Mouse (Mus musculus): Measurements from ENCODE around the gene Gm38392. TPM values are rescaled to one million over a fixed set of nuclear protein-coding genes. Genes with fewer than 3 reads are reported as not detected.
A peak's percentile ranks its signal among the peaks of the same experiment; 100 is the strongest.

Gm38392 gene
- polyA plus RNA-seq, 2 experiments from 2014 or later, result not detected

DNA sequence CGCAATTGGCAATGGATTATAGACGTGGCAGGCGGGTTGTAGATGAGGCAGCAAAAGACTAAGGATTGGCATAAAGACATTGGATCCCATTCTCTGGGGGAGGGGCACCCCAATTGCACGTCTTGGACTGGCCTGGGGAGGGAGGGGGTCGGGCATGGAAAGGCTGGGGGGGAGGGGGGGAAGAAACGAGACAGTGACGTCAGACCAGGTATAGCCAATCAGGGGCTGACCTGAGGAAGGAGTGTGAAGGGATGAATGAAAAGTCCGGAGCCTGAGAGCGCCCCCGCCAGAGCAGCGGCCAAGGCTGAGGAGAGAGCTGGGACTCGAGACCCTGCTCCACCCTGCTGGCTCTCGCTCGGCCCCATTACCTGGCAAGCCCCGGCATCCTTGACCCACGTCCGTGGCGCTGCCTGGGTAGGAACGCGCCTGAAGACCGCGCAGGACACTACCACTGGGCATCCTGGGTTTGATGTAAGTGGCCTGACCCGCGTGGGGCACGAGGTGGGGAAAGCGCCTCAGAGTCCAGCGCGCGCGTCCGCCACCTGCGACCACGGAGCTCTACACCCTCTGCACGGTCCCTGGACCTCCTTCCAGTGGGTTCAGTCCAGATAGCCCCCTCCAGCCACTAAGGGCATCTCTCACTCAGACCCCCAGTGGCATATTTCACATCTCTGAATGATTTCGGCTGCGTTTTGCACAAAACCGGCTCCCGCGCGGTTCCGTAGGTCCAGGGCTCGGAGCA, 72.6 kb downstream of the Gm38392 start:
- ATAC-seq, result no peak

DNA sequence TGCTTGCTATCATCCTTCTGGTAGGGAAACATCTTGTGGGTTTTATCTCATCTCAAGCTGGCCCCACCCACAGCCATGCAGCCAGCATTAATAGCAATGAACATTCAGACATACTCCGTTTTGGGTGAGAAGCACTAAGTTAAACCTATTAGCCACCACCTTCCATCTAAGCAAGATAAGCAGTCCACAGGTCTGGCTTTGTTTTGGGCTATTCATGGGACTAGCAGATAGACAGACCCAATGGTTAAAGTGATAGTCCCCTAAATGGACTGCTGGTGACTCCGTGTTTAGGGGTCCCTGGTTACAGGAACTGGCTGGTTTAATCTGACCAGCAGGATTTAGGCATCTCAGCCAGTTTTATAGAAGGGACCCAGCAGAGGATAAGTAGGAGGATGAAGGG, 74.0 kb downstream of the Gm38392 start:
- no peak for ATAC-seq

DNA sequence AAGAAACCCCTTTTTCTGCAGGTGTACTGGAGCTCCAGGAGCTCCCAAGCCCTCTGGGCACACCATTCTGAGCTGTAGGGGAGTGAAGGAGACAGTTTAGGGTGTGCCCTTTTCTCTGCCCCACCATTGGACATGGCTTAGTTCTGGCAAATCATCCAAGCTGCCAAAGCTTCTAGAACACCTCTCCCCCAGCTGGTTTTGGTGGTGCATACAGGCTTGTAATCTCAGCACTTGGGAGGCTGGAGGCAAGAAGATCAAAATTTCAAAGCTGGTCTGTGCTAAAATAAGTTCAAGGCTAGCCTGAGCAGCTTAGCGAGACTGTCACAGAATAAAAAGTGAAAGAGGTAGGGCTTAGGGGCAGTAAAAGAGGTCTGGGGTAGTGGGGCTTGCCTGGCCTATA, 74.7 kb downstream of the Gm38392 start:
- no peak for ATAC-seq

DNA sequence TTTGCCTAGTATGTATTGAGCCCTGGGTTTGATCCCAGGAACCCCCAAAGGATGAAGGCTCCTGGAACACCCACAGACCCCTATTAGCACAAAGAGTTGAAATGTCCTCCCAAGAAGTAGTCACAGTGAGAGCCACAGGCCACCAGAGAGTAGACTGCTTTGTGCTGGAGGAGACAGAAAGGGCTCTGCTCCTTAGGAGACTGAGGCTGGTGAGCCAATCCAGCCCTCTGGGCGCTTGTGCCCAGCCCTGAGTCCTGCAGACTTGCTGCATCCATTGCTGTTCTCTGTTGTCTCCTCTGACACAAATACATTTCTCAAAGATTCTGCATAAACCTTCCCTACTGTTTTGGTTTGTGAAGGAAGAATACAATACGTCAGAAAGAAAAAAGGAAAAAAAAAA, 76.1 kb downstream of the Gm38392 start:
- ATAC-seq, result no peak

DNA sequence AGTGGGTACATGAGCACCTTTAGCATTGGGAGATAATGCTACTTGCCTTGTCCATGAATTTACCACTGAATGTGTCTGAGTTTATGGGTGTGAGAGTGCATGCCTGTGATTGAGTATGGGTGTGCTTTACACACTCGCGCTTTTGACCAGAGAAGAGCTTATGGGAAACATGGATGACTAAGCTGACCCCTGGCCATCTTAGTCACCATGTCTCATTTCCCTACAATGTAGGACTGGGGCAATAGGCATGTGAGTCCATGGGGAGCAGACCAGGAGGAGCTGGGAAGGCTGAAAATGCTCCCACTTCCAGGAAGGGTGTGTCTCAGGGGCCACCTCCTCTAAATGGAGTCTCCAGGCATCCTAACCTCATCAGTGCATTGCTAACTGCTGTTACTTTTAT, 76.9 kb downstream of the Gm38392 start:
- ATAC-seq, result no peak

DNA sequence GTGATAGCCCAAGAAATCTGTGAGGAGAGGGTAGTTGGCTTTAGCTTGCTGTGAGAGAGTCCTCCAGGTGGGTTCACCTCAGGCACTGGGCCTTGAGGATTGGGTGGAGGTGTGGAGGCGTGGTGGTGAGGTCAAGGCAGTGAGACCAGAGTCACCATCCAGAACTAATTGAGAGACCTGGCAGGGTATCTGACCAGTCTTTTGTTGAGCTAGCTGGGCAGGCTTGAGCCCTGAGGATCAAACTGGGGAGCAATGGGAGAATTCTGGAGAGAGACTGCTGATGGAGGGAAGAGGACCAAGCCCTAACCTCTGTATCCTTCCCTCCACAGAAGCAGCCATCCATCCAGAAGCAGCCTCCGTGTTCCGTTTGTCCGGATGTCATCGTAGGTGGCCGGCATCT, 77.7 kb downstream of the Gm38392 start:
- no peak for ATAC-seq

DNA sequence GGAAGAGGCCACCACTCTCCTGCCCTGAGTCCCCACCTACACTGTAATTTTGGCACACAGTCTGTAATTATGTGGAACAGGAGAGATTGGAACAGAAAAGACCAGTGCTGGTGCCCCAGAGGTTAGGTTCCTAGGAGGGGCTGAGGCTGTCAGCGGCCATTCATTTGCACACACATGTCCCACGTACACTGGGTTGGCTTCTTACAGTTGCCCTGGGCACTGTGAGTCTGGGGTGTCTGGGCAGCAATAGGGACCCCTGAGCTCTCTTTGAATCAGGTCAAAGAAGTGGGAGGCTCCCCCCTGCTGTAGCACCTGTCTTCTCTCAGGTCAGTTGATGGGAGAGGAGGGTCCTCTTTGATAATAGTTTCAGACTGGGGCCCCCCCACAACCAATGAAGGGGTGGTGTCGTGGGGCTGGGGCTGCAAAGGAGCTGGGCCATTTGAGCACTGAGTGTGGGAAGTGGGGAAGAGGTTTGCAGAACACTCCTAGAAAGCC, 78.7 kb downstream of the Gm38392 start:
- ATAC-seq, result no peak

DNA sequence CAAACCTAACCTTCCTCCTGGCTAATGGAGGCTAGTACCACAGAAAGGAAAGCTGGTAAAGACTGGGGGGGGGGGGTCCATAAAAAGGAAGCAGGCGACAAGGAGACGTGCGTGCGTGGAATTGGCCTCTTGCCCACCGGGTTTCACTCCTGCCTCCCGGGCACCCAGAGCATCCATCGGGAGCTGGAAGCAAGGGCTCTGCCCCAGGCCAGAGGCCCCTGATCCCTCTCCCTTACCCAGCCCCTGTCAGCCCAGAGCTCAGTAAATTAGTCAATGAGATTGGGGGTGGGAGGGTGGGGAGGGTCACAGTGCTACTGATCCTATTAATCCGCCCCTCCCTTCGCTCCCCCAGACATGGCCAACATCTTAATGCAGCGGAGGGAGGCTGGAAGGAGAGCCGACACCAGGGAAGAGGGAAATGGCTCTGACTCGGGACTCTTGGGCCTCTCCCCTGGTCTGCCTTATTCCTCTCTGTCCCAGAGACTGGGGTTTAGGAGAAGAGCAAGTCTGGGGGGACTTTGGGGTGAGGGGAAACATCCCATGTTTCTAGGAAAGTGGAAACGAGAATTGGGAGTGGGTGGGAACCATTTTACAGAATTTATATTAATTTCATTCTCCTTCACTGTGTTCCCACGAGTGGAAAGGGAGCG, 79.4 kb downstream of the Gm38392 start:
- no peak for ATAC-seq

DNA sequence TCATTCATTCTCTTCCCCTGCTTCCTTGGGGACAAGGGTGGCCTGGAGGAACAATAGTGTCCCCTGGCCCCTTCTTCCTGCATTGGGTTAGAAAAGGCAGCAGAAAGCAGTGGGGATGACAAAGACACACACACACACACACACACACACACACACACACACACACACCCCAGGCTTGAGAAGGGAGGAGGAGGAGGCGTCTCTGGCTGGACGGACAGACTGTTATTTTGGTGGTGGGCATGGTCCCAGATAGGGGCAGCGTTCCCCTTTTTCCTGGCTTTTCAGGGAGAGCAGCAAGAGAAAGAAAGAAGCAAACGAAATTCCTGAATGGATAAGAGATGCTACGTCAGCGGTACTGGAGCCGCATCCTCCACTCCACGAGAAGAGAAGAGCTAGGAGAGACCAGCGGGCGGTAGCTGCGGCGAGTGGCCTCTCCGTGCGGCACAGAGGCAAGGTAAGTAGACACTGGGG, 80.1 kb downstream of the Gm38392 start:
- no peak for ATAC-seq

DNA sequence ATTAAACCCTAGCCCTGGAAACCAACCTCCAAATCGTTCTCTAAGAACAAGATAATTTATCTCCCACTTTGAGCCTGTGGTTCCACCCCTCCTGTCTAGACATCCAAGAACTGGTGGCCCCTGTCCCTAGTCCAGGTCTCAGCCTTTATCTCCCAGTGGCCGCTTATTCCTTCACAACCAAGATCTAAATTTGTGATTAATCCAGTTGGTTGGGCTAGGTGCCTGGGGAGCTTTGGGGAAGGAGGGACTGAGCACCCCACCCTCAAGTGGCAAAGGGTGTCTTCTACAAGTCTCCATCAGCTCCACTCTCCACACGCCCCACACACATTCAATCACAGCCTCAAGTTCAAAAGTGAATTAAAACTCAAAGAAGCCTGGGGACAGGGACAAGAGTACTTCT, 80.5 kb downstream of the Gm38392 start:
- no peak for ATAC-seq

DNA sequence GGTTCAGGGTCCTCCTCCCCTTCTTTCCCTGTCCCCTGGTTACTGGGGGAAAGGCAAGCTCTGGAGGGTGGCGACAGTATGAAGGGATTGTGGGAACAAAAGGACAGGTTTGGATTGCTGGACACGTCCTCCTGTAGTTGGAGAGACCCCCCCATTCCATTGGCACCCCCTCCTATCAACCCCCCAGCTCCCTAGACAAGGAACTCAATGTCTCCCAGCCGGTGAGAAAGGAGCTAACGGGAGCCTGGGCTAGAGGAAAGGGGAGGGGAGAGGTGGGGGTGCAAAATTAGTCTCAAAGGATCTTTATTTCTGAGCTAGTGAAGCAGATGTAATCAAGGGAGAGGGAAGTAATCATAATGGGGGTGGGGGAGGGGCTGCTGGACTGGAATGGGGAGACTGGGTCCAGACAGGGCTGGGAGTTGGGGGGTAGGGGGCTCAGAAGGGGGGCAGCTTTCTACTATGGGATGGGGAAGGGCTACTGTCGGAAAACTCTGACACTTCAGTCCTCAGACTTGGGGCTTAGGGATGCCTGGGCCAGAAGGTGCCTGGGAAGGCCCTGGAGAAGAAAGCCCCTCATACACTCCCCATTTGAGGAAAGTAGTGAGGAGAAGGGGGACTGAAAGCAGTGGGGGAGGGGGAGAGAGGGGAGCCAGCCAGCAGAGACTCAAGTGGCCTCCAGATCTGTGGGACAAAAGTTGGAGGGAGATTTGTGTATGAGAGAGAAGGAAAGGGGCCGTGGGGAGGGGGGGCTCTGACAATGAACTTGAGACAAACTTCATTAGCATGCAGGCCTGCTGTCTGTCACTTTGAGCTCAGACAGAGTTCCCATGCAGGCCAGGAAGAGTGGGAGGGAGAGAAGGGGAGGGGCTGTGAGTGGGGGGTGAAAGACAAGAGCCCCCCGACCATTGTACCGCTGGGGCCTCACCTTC, 81.2 kb downstream of the Gm38392 start:
- no peak for ATAC-seq

DNA sequence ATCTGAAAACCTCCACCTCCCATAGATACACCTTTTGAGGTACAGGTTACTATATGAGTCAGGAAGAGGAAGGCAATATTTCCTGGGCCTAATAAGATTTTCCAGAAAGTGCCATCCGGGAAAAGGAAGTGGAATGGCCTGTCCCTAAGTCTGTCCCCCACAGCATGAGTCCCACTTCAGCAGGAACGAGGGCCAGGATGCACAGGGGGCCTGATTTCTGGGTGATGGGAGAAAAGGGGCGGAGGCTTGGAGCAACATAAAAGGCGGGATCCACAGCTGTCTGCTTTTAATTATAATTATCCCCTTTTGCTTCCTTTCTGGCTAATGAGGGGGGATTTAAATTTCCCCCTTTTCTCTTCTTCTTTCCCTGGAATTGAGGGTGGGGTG, 81.8 kb downstream of the Gm38392 start:
- no peak for ATAC-seq

DNA sequence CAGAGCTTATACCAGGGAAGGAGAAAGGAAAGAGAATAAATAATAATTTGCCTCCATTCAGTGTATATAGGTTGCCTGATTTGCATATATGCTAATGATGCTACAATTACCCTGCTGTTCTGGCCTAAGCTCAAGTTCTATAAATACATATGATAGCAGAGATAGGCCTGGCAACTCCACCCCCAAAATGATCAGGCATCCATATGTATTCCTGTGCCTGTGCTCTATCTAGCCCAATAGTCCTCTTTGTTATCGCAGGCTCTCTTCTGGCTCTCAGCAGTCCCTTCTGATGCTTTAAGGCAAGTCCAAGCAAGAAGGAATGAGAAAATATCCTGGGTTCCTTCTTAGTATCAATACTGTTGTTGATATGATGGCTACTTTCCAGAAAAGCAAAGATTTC, 82.3 kb downstream of the Gm38392 start:
- ATAC-seq, result no peak

DNA sequence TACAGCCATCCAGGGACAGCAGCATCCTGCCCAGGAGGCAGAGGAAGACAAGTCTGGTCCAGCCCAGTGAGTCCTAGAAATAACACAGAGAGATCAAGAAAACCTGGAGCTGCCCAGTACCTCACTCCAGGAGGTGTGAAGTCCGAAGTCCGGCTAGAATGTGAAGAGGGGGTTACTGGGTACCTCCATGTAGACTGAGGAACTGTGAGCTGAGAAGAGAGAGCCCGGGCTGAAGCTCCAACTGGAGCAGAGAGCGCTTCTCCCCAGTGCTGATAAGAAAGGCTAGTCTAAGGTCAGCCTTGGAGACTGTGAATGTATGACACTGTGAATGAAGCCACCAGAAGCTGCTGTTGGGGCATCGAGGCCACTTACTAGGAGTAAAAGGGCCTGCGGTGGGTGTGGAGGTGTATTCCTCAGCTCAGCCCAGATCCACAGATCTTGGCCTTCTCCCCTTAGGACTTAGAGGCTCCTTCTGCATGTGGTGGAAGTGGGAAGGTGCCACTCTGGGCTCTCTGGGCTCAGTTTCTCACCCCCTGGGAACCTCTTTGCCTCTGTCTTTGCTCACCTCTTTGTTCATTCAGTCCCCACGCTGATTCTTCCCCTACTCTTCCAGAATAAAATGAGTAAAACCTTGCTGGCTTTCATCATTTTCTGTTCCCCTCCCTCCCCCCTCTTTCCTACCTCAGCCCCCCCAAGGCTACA, 82.9 kb downstream of the Gm38392 start:
- no peak for ATAC-seq

DNA sequence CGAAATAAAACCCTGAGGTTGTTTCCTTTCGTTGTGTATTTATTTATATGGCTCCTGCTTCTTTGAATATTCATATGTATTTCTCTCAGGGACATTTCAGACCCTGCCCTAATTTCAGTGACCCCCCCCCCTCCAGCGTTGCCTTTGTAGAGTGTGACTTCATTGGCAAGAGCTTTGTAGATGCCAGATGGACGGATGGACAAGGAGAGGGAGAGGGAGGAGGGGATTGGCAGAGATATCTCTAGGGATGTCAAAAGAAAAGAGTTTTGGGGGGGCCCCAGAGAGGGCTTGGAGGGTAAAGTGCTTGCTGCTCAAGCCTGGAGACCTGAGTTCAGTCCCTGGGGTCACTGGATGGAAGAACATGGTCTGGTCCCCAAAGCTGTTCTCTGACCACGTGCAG, 83.6 kb downstream of the Gm38392 start:
- no peak for ATAC-seq

DNA sequence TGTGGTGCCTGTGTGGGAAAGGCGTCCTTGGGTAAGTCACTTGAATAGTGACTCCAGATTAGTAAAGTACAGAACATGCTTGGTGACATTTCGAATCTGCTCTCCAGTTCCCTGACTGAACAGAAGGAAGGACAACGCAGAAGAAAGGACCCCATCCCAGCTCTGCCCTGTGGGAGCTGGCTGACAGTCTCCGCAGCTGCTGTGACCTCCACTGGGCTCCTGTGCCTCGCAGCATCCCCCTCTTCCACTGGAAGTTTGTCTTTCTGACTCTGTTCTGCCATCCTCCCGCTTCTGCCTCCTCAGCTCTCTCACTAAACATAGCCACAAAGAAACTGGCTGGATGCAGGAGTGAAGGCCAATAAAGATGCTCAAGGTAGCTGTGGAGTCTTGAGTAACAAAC, 84.0 kb downstream of the Gm38392 start:
- ATAC-seq, result no peak

DNA sequence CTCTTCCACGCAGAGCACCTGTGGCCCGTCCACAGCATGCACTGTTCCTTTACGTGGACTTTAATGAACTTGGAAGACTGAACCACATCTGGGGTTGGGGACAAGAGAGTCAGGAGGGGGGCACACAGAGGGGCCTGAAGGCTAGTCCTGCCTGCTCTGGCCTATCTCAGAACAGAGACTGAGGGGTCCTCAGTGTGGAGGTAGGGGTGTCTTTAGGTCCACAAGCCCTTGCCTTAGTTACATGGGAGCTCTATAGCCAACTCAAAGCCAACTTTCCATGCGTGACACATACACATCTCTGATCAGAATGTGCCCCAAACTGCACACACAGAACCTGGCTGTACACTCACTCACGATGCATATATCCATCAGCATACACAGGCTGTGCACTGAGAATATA, 85.4 kb downstream of the Gm38392 start:
- no peak for ATAC-seq

DNA sequence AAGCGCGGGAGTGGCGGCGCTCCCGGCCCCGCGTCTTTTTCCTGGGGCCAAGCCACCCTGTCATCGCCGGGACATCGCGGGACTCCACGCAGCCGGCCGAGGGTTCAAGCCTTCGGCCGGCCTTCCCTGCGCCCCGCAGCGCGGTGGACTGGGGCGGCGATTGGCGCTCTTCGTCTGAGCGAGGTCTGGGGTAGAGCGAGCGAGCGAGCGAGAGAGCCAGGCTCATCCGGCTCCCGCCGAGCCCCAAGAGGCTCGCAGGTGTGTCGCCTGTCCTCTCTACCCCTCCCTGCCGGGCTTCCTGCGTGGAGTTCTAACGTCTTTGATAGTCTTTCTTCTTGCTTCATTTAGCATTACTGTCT, 86.1 kb downstream of the Gm38392 start:
- peak; percentile 69 for ATAC-seq

DNA sequence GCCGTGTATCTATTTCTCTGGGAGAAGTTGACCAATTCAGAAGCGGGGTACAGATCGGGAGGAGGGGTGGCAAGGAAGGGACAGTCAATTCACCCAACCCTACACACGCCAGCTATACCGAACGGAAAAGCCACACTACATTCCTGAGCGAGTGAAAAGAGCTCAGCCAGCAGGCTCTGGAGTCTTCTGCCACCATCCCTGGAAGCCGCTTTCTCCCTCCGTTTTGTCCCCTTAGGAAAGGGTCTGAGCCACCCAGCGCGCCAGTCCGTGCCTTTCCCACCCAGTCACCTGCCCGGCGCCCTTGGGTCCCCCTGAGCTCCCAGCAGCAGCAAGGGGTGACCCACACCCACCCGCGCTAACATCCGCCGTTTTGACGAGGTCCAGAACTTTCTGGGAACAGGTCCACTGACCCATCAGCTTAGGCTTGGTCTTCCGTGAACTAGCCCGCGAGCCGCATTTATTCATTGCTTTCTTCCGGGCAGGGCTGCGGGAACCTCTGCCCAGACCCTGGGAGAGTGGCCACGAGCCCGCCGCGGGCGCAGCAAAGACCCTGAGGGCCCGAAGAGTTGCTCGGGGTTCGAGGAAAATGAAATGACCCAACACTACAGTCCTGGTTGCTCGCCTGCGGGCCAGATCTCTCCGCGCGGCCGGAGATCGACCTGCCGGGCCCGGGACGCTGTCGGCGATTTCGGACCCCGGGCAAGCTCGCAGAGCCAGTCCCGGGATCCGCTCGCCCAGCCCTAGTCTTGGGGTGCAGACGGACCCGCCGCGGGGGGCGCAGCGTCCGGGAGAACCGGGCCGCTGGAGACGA, 86.6 kb downstream of the Gm38392 start:
- no peak for ATAC-seq

DNA sequence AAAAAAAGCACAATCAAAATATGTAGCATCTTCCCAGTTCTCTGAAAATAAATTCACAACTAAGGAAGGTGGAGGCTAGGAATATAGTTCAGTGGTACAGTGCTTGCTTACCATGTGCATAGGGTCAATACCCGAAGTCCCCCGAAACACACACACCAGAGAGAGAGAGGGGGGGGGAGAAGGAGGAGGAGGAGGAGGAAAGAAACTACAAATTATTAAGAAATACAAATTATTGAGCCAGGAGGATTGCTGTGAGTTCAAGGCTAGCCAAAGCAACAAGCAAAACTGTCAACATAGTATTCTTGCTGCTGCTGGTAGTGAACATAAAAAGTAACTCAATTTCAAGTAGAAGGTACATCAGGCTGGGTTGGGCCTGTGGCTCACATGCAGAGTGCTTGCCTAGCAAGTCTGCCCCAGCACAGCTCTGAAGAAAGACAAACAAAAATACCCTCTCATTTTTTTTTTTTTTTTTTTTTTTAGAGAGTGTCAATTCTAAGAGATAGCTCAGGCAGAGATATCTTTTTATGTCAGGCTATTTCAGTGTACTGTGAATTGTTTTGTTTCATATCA, 87.4 kb downstream of the Gm38392 start:
- ATAC-seq, result no peak

DNA sequence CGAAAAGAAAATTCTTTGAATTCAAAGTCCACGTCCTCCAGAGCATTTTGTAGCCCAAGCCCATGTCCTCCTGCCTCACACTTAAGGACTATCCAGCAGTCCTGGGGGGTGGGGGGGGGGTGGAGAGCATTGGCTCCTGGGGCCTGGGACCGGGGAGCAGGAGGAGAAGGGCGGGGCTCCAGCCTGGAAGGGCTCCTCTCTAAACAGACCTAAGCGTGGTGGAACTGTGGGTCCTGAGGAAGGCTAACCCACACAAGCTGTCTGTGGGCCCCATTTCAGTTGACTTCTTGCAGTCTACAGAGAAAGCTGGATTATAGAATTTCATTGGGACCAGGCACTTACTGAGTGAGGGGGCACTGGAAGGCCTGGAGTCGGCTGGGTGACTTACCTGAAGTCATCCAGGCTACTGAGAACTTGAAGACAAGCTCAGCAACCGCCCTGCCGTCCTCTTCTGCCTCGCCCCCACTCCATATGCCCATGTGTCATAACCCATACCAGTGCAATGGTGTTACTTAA, 88.4 kb downstream of the Gm38392 start:
- ATAC-seq, result no peak

Measured in CD4-positive, CD25-positive, alpha-beta regulatory T cell, adult 4 months (primary cell).